Mouse (Mus musculus) MEL (cell line): ENCODE measurements around the gene Aqp7. TPM values are rescaled to one million over a fixed set of nuclear protein-coding genes. Genes with fewer than 3 reads are reported as not detected.
A peak's percentile ranks its signal among the peaks of the same experiment; 100 is the strongest.

Experiments
- DNase-seq: peaks from one replicate; pipeline ENCODE4 v3.0.0; 2011; ENCODE audit warnings: low read depth, low spot score
- H3K27ac ChIP-seq: 2 replicates; pipeline ENCODE4 v1.5.1; 2012; ENCODE audit warnings: low read depth, mild to moderate bottlenecking, control low read depth, low read length, moderate library complexity; ENCODE audit not compliant: control insufficient read depth
- H3K27me3 ChIP-seq, 2 experiments: fragments of 150-350 bp in 1 of 2; sonication (generic) in 1 of 2; 2 replicates each; pipeline ENCODE4 v1.6.1; 2012; ENCODE audit warnings: low read length in 2 of 2, mild to moderate bottlenecking in 2 of 2, improper control_type of control experiment in 1 of 2, moderate library complexity in 1 of 2; ENCODE audit not compliant: insufficient read depth in 2 of 2, control insufficient read depth in 1 of 2
- H3K36me3 ChIP-seq, 2 experiments: 2 replicates each; pipeline ENCODE4 v1.6.1; 2012 to 2014; ENCODE audit warnings: low read length in 2 of 2, improper control_type of control experiment in 1 of 2, inconsistent platforms in 1 of 2, mild to moderate bottlenecking in 1 of 2; ENCODE audit not compliant: insufficient read depth in 2 of 2, control insufficient read depth in 1 of 2
- H3K4me1 ChIP-seq, 2 experiments: fragments of 150-350 bp in 1 of 2; sonication (generic) in 1 of 2; 2 replicates each; pipeline ENCODE4 v1.6.1; 2012; ENCODE audit warnings: low read length in 2 of 2, improper control_type of control experiment in 1 of 2, mild to moderate bottlenecking in 1 of 2; ENCODE audit not compliant: insufficient read depth in 2 of 2, control insufficient read depth in 1 of 2
- H3K4me3 ChIP-seq, 2 experiments: fragments of 150-350 bp in 1 of 2; sonication (generic) in 1 of 2; 2 replicates each; pipeline ENCODE4 v1.5.1; 2012; ENCODE audit warnings: low read depth in 2 of 2, low read length in 2 of 2, mild to moderate bottlenecking in 2 of 2, moderate library complexity in 2 of 2, control low read depth in 1 of 2, improper control_type of control experiment in 1 of 2; ENCODE audit not compliant: control insufficient read depth in 1 of 2, insufficient read depth in 1 of 2
- H3K79me2 ChIP-seq: 2 replicates; pipeline ENCODE4 v1.6.1; 2012; ENCODE audit warnings: mild to moderate bottlenecking, low read length, moderate library complexity; ENCODE audit not compliant: control insufficient read depth, poor library complexity, insufficient read depth
- H3K9ac ChIP-seq: 2 replicates; pipeline ENCODE4 v1.6.1; 2012; ENCODE audit warnings: low read depth, mild to moderate bottlenecking, control low read depth, low read length, moderate library complexity; ENCODE audit not compliant: control insufficient read depth, poor library complexity, severe bottlenecking
- H3K9me3 ChIP-seq: fragments of 150-350 bp; sonication (generic); replicated peaks from 2 replicates; pipeline ENCODE4 v1.6.1; 2012; ENCODE audit warnings: mild to moderate bottlenecking, low read length, improper control_type of control experiment, moderate library complexity; ENCODE audit not compliant: insufficient read depth
- CHD2 ChIP-seq: IDR thresholded peaks from 2 replicates; pipeline ENCODE4 v1.6.1; 2011; ENCODE audit warnings: low read length, improper control_type of control experiment
- E2F4 ChIP-seq: IDR thresholded peaks from 2 replicates; pipeline ENCODE4 v1.6.1; 2011; ENCODE audit warnings: low read depth, low read length, improper control_type of control experiment, borderline replicate concordance
- ELF1 ChIP-seq: IDR thresholded peaks from 2 replicates; pipeline ENCODE4 v1.6.1; 2014; ENCODE audit warnings: low read depth, mild to moderate bottlenecking, inconsistent platforms, low read length, improper control_type of control experiment, moderate library complexity
- EP300 ChIP-seq, 2 experiments: IDR thresholded peaks; 2 replicates each; pipeline ENCODE4 v1.6.1; 2011; ENCODE audit warnings: improper control_type of control experiment in 2 of 2, low read length in 2 of 2, low read depth in 1 of 2, mild to moderate bottlenecking in 1 of 2
- ETS1 ChIP-seq: IDR thresholded peaks from 2 replicates; pipeline ENCODE4 v1.6.1; 2012; ENCODE audit warnings: low read depth, mild to moderate bottlenecking, inconsistent platforms, low read length, improper control_type of control experiment, moderate library complexity
- GABPA ChIP-seq: IDR thresholded peaks from 2 replicates; pipeline ENCODE4 v1.6.1; 2012; ENCODE audit warnings: low read depth, mild to moderate bottlenecking, inconsistent platforms, low read length, improper control_type of control experiment, moderate library complexity
- GATA1 ChIP-seq: IDR thresholded peaks from 2 replicates; pipeline ENCODE4 v1.6.1; 2011; ENCODE audit warnings: low read depth, low read length, improper control_type of control experiment
- HCFC1 ChIP-seq: IDR thresholded peaks from 2 replicates; pipeline ENCODE4 v1.6.1; 2012; ENCODE audit warnings: low read depth, mild to moderate bottlenecking, inconsistent platforms, low read length, improper control_type of control experiment, moderate library complexity
- JUND ChIP-seq: IDR thresholded peaks from 2 replicates; pipeline ENCODE4 v1.6.1; 2011; ENCODE audit warnings: low read depth, mild to moderate bottlenecking, improper control_type of control experiment, low read length
- MAFK ChIP-seq: IDR thresholded peaks from 2 replicates; pipeline ENCODE4 v1.6.1; 2011; ENCODE audit warnings: low read depth, mild to moderate bottlenecking, low read length, improper control_type of control experiment, borderline replicate concordance
- MAX ChIP-seq: IDR thresholded peaks from 2 replicates; pipeline ENCODE4 v1.6.1; 2011; ENCODE audit warnings: low read length, improper control_type of control experiment
- MAZ ChIP-seq: IDR thresholded peaks from 2 replicates; pipeline ENCODE4 v1.6.1; 2012; ENCODE audit warnings: low read depth, mild to moderate bottlenecking, inconsistent platforms, low read length, improper control_type of control experiment
- MEF2A ChIP-seq: IDR thresholded peaks from 2 replicates; pipeline ENCODE4 v1.6.1; 2014; ENCODE audit warnings: low read depth, mild to moderate bottlenecking, inconsistent platforms, low read length, improper control_type of control experiment; ENCODE audit not compliant: poor library complexity, insufficient replicate concordance, severe bottlenecking; ENCODE audit errors: extremely low read depth
- MXI1 ChIP-seq: IDR thresholded peaks from 2 replicates; pipeline ENCODE4 v1.6.1; 2011; ENCODE audit warnings: mild to moderate bottlenecking, low read depth, low read length, improper control_type of control experiment
- MYB ChIP-seq: IDR thresholded peaks from 2 replicates; pipeline ENCODE4 v1.6.1; 2011; ENCODE audit warnings: mild to moderate bottlenecking, low read depth, low read length, improper control_type of control experiment
- MYC ChIP-seq: IDR thresholded peaks from 2 replicates; pipeline ENCODE4 v1.6.1; 2011; ENCODE audit warnings: low read depth, mild to moderate bottlenecking, low read length, improper control_type of control experiment, moderate library complexity
- NELFE ChIP-seq: IDR thresholded peaks from 2 replicates; pipeline ENCODE4 v1.6.1; 2011; ENCODE audit warnings: low read depth, low read length, improper control_type of control experiment
- NRF1 ChIP-seq: IDR thresholded peaks from 2 replicates; pipeline ENCODE4 v1.6.1; 2014; ENCODE audit warnings: low read depth, mild to moderate bottlenecking, inconsistent platforms, low read length, improper control_type of control experiment, moderate library complexity; ENCODE audit not compliant: poor library complexity, insufficient read depth, severe bottlenecking
- POLR2A ChIP-seq, 2 experiments: IDR thresholded peaks; 2 replicates each; pipeline ENCODE4 v1.6.1; 2011 to 2012; ENCODE audit warnings: low read length in 2 of 2, mild to moderate bottlenecking in 2 of 2, control low read depth in 1 of 2, improper control_type of control experiment in 1 of 2, low read depth in 1 of 2, moderate library complexity in 1 of 2; ENCODE audit not compliant: control insufficient read depth in 1 of 2, insufficient read depth in 1 of 2, poor library complexity in 1 of 2
- SIN3A ChIP-seq: IDR thresholded peaks from 2 replicates; pipeline ENCODE4 v1.6.1; 2012; ENCODE audit warnings: low read length, improper control_type of control experiment, inconsistent platforms
- SMC3 ChIP-seq: IDR thresholded peaks from 2 replicates; pipeline ENCODE4 v1.6.1; 2011; ENCODE audit warnings: low read depth, low read length, improper control_type of control experiment
- TAL1 ChIP-seq: IDR thresholded peaks from 2 replicates; pipeline ENCODE4 v1.6.1; 2012; ENCODE audit warnings: mild to moderate bottlenecking, inconsistent platforms, low read length, moderate library complexity, mixed read lengths
- TBP ChIP-seq: IDR thresholded peaks from 2 replicates; pipeline ENCODE4 v1.8.0; 2011; ENCODE audit warnings: low read depth, low read length, improper control_type of control experiment
- TCF12 ChIP-seq: IDR thresholded peaks from 2 replicates; pipeline ENCODE4 v1.6.1; 2014; ENCODE audit warnings: low read depth, mild to moderate bottlenecking, inconsistent platforms, low read length, improper control_type of control experiment, moderate library complexity
- UBTF ChIP-seq: IDR thresholded peaks from 2 replicates; pipeline ENCODE4 v1.6.1; 2012; ENCODE audit warnings: low read depth, mild to moderate bottlenecking, inconsistent platforms, low read length, improper control_type of control experiment, moderate library complexity, borderline replicate concordance; ENCODE audit not compliant: insufficient read depth
- USF2 ChIP-seq, 2 experiments: IDR thresholded peaks; 2 replicates each; pipeline ENCODE4 v1.6.1; 2011 to 2012; ENCODE audit warnings: improper control_type of control experiment in 2 of 2, low read length in 2 of 2, borderline replicate concordance in 1 of 2, inconsistent platforms in 1 of 2, low read depth in 1 of 2, mild to moderate bottlenecking in 1 of 2; ENCODE audit not compliant: insufficient read depth in 1 of 2
- ZNF384 ChIP-seq: IDR thresholded peaks from 2 replicates; pipeline ENCODE4 v1.6.1; 2012; ENCODE audit warnings: low read depth, mild to moderate bottlenecking, inconsistent platforms, low read length, improper control_type of control experiment
- polyA plus RNA-seq, 2 experiments: library from polyadenylated mRNA; stranded (reverse) in 1 of 2; unstranded in 1 of 2; fragments of >175 nt in 1 of 2; fragments of >200 nt in 1 of 2; gene quantifications; 2 replicates each; pipeline versions ENCODE4 v1.2.1 to v1.2.4; 2012; ENCODE audit warnings: low replicate concordance in 2 of 2, low read depth in 1 of 2; ENCODE audit not compliant: insufficient read length in 2 of 2, insufficient read depth in 1 of 2, missing spikeins in 1 of 2
- total RNA-seq: library from RNA; depleted of rRNA; stranded (reverse); fragments of 300-350 nt; gene quantifications from 2 replicates; pipeline ENCODE4 v1.2.3, GENCODE M21; 2012

The Aqp7 gene
- total and polyA plus RNA-seq, 3 experiments: 0.06 TPM; not detected in 2

- DNase-seq: peak; percentile 35
- Histone ChIP-seq H3K79me2 (no peaks in the 10 kb centered on the region), H3K27me3 (no peaks in the 10 kb centered on the region), H3K4me3 (no peak overlapping the region), H3K4me1 (peaks cover 28 to 51% of the 10 kb centered on the region in 2 experiments), H3K36me3 (peaks cover 0 to 45% of the 10 kb centered on the region in 2 experiments; a peak in 2 of 4 replicates), H3K27ac (no peak overlapping the region), H3K9me3 (no peaks in the 10 kb centered on the region), H3K9ac (no peak overlapping the region)
- 0 out of 2 replicates have a peak, but pooled peaks have one; percentile 25 for TF ChIP-seq MXI1
- peak; percentile 91 for TF ChIP-seq ZNF384
- no peak for TF ChIP-seq POLR2A (IDR thresholded peaks at IDR 0.05; ENCODE audit: control insufficient read depth in 1 of 2, insufficient read depth in 1 of 2, low read depth in 1 of 2, low read length in 2 of 2, poor library complexity in 1 of 2)
- TF ChIP-seq GABPA: no peak
- no peak for TF ChIP-seq MAZ
- TF ChIP-seq MAFK: no peak
- no peak for TF ChIP-seq MYB
- TF ChIP-seq MAX: no peak
- TF ChIP-seq TAL1: no peak
- peak; percentile 63; the same call in 1 of the 2 replicates for TF ChIP-seq TCF12
- no peak for TF ChIP-seq TBP
- TF ChIP-seq E2F4: no peak
- peak; percentile 36 to 47; a peak in 2 of 4 replicates for TF ChIP-seq EP300 (IDR thresholded peaks at IDR 0.05; ENCODE audit: low read depth in 1 of 2, low read length in 2 of 2)
- no peak for TF ChIP-seq MEF2A
- TF ChIP-seq NRF1: no peak
- TF ChIP-seq SIN3A: peak; percentile 41; the same call in 1 of the 2 replicates
- TF ChIP-seq HCFC1: no peak
- peak; percentile 55 for TF ChIP-seq ETS1
- peak; percentile 48; the same call in 1 of the 2 replicates for TF ChIP-seq ELF1
- no peak for TF ChIP-seq MYC
- TF ChIP-seq JUND: no peak
- no peak for TF ChIP-seq SMC3
- no peak for TF ChIP-seq NELFE
- TF ChIP-seq CHD2: no peak
- TF ChIP-seq GATA1: peak; percentile 64
- TF ChIP-seq USF2 (IDR thresholded peaks at IDR 0.05; ENCODE audit: borderline replicate concordance in 1 of 2, insufficient read depth in 1 of 2, low read depth in 1 of 2, low read length in 2 of 2): no peak
- no peak for TF ChIP-seq UBTF
Measured at GRCm38 (mm10) chr4:41084819-41085218, 36.9 kb upstream of the Aqp7 start.
